Mouse (Mus musculus): ENCODE measurements around the gene Eloa.

DNA sequence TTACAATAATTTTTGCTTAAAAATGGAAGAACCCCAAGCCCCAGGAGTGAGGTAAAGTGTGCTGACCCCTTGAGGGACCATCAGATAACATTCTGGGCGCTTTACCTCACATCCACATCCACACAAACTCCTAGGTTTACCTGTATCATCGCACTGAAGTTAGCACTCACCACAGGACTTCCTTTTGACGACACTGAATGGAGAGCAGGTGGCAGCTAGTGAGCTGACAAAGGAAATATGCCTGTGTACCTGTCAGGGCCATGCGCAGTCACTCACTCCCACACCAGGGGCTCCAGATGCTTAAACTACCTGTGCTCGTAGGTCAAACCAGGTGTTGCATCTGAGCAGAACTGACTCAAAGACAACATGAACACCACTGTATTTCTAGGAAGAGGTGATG is 23.5 kb upstream of the Eloa start:
- no peak for TF ChIP-seq CTCF (conservative IDR thresholded peaks at IDR 0.05; ENCODE audit: low read length)
- TF ChIP-seq NANOG (IDR thresholded peaks at IDR 0.05; ENCODE audit: borderline replicate concordance, low read length): no peak

Measured in E14TG2a.4 (cell line).